Mouse (Mus musculus) embryonic facial prominence, embryonic 13.5 days (tissue): ENCODE measurements around the gene Zap70. TPM values are rescaled to one million over a fixed set of nuclear protein-coding genes. Genes with fewer than 3 reads are reported as not detected.

Source experiments
- ATAC-seq: fragments of 200-750 bp; cut with Nextera tagmentation; 2 replicates; pipeline ENCODE4 v1.8.0; 2017; ENCODE audit warnings: low read depth; ENCODE audit not compliant: insufficient number of reproducible peaks, insufficient read depth, low FRiP score, low TSS enrichment
- H3K27ac ChIP-seq: fragments of 300-500 bp; sonication (generic); 2 replicates; pipeline ENCODE4 v1.5.1; 2015; ENCODE audit warnings: moderate library complexity, mild to moderate bottlenecking, inconsistent platforms
- H3K27me3 ChIP-seq: fragments of 300-500 bp; sonication (generic); 2 replicates; pipeline ENCODE4 v1.6.1; 2015; ENCODE audit warnings: mild to moderate bottlenecking, inconsistent platforms
- H3K36me3 ChIP-seq: fragments of 300-500 bp; sonication (generic); 2 replicates; pipeline ENCODE4 v1.6.1; 2015; ENCODE audit warnings: mild to moderate bottlenecking, inconsistent platforms
- H3K4me1 ChIP-seq: fragments of 300-500 bp; sonication (generic); 2 replicates; pipeline ENCODE4 v1.6.1; 2015; ENCODE audit warnings: inconsistent platforms
- H3K4me2 ChIP-seq: fragments of 300-500 bp; sonication (generic); 2 replicates; pipeline ENCODE4 v1.6.1; 2015; ENCODE audit warnings: moderate library complexity, mild to moderate bottlenecking, inconsistent platforms
- H3K4me3 ChIP-seq: fragments of 300-500 bp; sonication (generic); 2 replicates; pipeline ENCODE4 v1.5.1; 2015; ENCODE audit warnings: mild to moderate bottlenecking, inconsistent platforms
- H3K9ac ChIP-seq: fragments of 300-500 bp; sonication (generic); 2 replicates; pipeline ENCODE4 v1.6.1; 2015; ENCODE audit warnings: mild to moderate bottlenecking, inconsistent platforms
- H3K9me3 ChIP-seq: fragments of 300-500 bp; sonication (generic); 2 replicates; pipeline ENCODE4 v1.6.1; 2016; ENCODE audit warnings: inconsistent platforms
- WGBS: fragments of 180-500 bp; shearing (Covaris S2); methylation state at CpG from one replicate; pipeline ENCODE4 v1.1.7; 2015; ENCODE audit warnings: mixed read lengths; 5-methylcytosine and 5-hydroxymethylcytosine counted together
- polyA plus RNA-seq: library from polyadenylated mRNA; unstranded; fragments of >200 nt; fragmentation: Nextera tagmentation; extraction: Ambion mirVana; gene quantifications from 2 replicates; pipeline ENCODE4 v1.2.1, GENCODE M21; 2015

Zap70 gene
- polyA plus RNA-seq, 1 experiment from 2014 or later = 0.62 TPM

DNA sequence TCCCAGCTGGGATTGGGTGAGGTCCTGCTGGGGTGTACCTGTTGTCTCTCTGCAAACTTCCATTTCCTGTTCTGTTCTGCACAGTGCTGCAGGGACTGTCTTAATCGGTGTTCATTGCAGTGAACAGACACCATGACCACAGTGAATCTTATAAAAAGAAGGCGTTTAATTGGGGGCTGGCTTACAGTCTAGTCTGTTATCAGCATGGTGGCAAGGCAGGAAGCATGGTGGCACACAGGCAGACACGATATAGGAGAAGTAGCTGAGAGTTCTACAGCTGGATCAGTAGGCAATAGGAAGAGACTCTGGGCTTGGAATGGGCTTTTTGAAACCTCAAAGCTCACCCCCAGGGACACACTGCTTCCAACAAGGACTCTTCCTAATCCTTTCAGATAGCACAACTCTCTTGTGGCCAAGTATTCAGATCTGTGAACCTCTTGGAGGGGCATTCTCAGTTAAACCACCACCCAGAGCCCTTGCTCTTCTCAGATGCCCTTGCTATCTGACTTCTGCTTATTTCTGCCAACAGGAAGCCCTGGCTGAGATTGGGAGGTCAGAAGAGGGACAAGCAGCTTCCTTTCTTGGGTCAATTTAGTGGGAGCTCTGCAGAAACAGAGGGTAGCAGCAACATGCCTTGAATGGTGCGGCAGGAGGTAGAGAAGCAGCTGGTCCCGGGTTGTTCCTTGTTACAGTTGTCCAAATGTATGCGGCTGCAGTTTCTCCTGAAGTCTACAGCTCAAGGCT lies 7.5 kb upstream of the Zap70 start:
- Histone ChIP-seq H3K9me3 (no peaks in the 10 kb centered on the region), H3K4me1 (no peaks in the 10 kb centered on the region), H3K27me3 (no peaks in the 10 kb centered on the region), H3K4me2 (no peak overlapping the region), H3K27ac (no peak overlapping the region), H3K9ac (no peak overlapping the region), H3K36me3 (no peaks in the 10 kb centered on the region), H3K4me3 (no peak overlapping the region)
- WGBS = 82% methylated on average over 6 of the region's 6 CpGs
- no peak for ATAC-seq

- Histone ChIP-seq H3K9ac (no peak overlapping the region), H3K27ac (no peak overlapping the region), H3K4me2 (no peak overlapping the region), H3K4me1 (no peaks in the 10 kb centered on the region), H3K9me3 (no peaks in the 10 kb centered on the region), H3K4me3 (no peak overlapping the region), H3K27me3 (no peaks in the 10 kb centered on the region), H3K36me3 (no peaks in the 10 kb centered on the region)
- WGBS = 78% methylated on average over 9 of the region's 9 CpGs
- no peak for ATAC-seq
Measured at GRCm38 (mm10) chr1:36758553-36758952, 3.0 kb upstream of the Zap70 start.

DNA sequence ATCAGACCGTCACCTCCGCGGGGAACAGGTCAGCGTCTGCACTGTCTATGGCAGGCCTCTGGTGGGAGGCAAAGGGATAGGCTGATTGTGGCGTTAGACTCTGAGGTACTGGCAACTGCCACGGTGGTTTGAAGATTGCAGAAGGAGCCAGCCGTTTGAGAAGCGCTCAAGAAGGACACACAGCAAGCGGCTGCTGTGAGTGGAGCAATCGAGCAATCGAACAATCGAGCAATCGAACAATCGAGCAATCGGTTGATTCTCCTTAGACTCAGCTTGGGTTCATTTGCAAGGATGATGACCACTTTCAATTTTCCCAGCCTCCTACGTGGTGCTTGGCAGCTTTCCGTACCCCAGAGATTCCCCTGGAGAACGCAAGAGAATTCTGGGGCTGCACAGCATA lies 2.5 kb upstream of the Zap70 start:
- Histone ChIP-seq H3K27ac (no peak overlapping the region), H3K4me1 (no peaks in the 10 kb centered on the region), H3K27me3 (no peaks in the 10 kb centered on the region), H3K4me3 (no peak overlapping the region), H3K9me3 (no peaks in the 10 kb centered on the region), H3K9ac (no peak overlapping the region), H3K4me2 (no peak overlapping the region), H3K36me3 (no peaks in the 10 kb centered on the region)
- WGBS = 85% methylated on average over 18 of the region's 18 CpGs
- no peak for ATAC-seq

DNA sequence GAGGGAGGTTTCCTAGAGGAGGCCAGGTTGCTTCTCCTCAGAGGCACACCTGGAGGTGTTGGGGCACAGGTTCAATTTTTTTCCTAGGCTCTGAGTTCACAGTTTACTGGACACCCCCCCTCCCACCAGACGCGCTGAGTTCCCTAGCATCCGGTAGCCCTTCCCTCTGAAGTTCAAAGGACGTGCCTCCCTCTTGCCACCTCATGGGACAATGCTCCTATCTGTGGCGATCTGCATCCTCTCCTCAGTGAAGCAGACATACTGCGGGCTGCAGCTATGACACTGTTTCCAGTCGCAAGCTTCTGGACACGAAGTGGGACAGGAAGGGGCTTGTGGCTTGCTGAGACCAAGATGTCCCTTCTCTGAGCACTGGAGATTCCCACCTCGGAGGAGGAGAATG lies 1.2 kb upstream of the Zap70 start:
- Histone ChIP-seq H3K4me3 (no peak overlapping the region), H3K4me2 (no peak overlapping the region), H3K9me3 (no peaks in the 10 kb centered on the region), H3K27ac (no peak overlapping the region), H3K4me1 (no peaks in the 10 kb centered on the region), H3K27me3 (no peaks in the 10 kb centered on the region), H3K9ac (no peak overlapping the region), H3K36me3 (no peaks in the 10 kb centered on the region)
- no peak for ATAC-seq
- WGBS = 82% methylated on average over 9 of the region's 9 CpGs

DNA sequence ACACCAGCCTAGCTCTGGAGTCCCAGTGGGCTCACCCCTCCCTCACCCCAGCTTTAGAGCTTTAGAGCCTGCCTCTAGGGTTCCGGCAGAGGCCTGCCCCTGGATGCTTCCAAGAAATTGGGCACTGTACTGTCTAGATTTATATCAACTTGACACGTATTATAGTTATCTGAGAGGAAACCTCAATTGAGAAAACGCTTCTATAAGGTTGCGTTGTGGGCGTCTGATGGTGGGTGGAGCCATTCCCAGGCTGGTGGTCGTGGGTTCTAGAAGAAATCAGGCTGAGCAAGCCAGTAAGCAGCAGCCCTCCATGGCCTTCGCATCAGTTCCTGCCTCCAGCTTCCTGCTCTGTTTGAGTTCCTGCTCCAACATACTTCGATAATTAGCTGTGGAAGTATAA lies 537 bp upstream of the Zap70 start:
- WGBS = 81% methylated on average over 8 of the region's 8 CpGs
- no peak for ATAC-seq
- Histone ChIP-seq H3K27me3 (no peaks in the 10 kb centered on the region), H3K27ac (no peak overlapping the region), H3K9me3 (no peaks in the 10 kb centered on the region), H3K4me3 (no peak overlapping the region), H3K9ac (no peak overlapping the region), H3K36me3 (no peaks in the 10 kb centered on the region), H3K4me2 (no peak overlapping the region), H3K4me1 (no peaks in the 10 kb centered on the region)

GRCm38 (mm10) chr1:36766431-36767205 lies 5.0 kb downstream of the Zap70 start:
- peaks cover 18% of the 10 kb centered on the region for H3K4me1 ChIP-seq
- H3K36me3 ChIP-seq = no peaks in the 10 kb centered on the region
- H3K4me2 ChIP-seq = no peak overlapping the region
- peaks cover 21% of the 10 kb centered on the region for H3K27me3 ChIP-seq
- no peak overlapping the region for H3K4me3 ChIP-seq
- 36% methylated on average over 4 of the region's 4 CpGs for WGBS
- H3K9me3 ChIP-seq = no peaks in the 10 kb centered on the region
- H3K9ac ChIP-seq = 0 out of 2 replicates have a peak overlapping the region, but pooled peaks have one; percentile 6
- no peak for ATAC-seq
- peak overlapping the region; percentile 44; the same call in 1 of the 2 replicates for H3K27ac ChIP-seq

- Histone ChIP-seq H3K9ac (no peak overlapping the region), H3K9me3 (no peaks in the 10 kb centered on the region), H3K4me1 (peaks cover 18% of the 10 kb centered on the region), H3K27me3 (peaks cover 24% of the 10 kb centered on the region), H3K36me3 (no peaks in the 10 kb centered on the region), H3K4me3 (no peak overlapping the region), H3K27ac (no peak overlapping the region), H3K4me2 (no peak overlapping the region)
- WGBS = 46% methylated on average over 10 of the region's 10 CpGs
- no peak for ATAC-seq
Measured at GRCm38 (mm10) chr1:36767321-36767720, 5.7 kb downstream of the Zap70 start.

- 56% methylated on average over 5 of the region's 5 CpGs for WGBS
- H3K9ac ChIP-seq = no peak overlapping the region
- no peak for ATAC-seq
- no peak overlapping the region for H3K27ac ChIP-seq
- H3K36me3 ChIP-seq = no peaks in the 10 kb centered on the region
- H3K9me3 ChIP-seq = no peaks in the 10 kb centered on the region
- H3K4me1 ChIP-seq = peaks cover 18% of the 10 kb centered on the region
- H3K4me3 ChIP-seq = no peak overlapping the region
- H3K27me3 ChIP-seq = peaks cover 24% of the 10 kb centered on the region
- no peak overlapping the region for H3K4me2 ChIP-seq
Measured at GRCm38 (mm10) chr1:36768786-36769185, 7.2 kb downstream of the Zap70 start.

DNA sequence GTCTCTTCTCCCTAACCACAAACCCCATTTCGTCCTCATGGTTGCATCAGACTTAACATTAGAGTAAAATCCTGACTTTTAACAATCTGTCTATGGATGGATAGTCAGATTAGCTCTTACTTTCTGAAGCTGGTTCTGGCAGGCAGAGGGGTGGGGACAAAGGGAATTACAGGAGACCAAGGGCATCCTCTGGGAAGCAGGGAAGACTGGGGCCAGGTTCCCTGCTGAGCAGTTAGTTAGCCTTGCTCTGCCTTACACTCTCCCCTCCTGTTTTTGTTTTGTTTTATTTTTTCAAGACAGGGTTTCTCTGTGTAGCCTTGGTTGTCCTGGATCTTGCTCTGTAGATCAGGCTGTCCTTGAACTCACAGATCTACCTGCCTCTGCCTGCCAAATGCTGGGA lies 8.4 kb downstream of the Zap70 start:
- H3K9me3 ChIP-seq = no peaks in the 10 kb centered on the region
- H3K4me1 ChIP-seq = peaks cover 18% of the 10 kb centered on the region
- 91% methylated on average over 1 of the region's 1 CpGs for WGBS
- H3K36me3 ChIP-seq = no peaks in the 10 kb centered on the region
- H3K4me3 ChIP-seq = no peak overlapping the region
- H3K9ac ChIP-seq = no peak overlapping the region
- H3K27me3 ChIP-seq = peaks cover 24% of the 10 kb centered on the region
- no peak overlapping the region for H3K4me2 ChIP-seq
- no peak for ATAC-seq
- no peak overlapping the region for H3K27ac ChIP-seq

DNA sequence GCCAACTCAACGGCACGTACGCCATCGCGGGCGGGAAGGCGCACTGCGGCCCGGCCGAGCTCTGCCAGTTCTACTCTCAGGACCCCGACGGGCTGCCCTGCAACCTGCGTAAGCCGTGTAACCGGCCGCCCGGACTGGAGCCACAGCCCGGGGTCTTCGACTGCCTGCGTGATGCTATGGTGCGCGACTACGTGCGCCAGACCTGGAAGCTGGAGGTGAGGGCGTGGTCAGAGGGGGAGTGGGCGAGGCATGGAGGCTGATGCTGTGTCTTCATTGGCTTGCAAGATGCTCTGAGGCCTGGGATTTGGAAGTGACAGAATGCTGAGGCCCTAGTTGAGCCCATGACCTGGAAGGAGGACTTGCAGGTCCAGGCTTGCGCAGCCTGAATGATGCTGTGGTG lies 9.4 kb downstream of the Zap70 start:
- Histone ChIP-seq H3K27ac (no peak overlapping the region), H3K9me3 (no peaks in the 10 kb centered on the region), H3K4me2 (peak overlapping the region; percentile 59), H3K4me3 (peak overlapping the region; percentile 33), H3K9ac (no peak overlapping the region), H3K36me3 (no peaks in the 10 kb centered on the region), H3K27me3 (peaks cover 24% of the 10 kb centered on the region), H3K4me1 (peaks cover 18% of the 10 kb centered on the region)
- 11% methylated on average over 27 of the region's 27 CpGs for WGBS
- no peak for ATAC-seq

DNA sequence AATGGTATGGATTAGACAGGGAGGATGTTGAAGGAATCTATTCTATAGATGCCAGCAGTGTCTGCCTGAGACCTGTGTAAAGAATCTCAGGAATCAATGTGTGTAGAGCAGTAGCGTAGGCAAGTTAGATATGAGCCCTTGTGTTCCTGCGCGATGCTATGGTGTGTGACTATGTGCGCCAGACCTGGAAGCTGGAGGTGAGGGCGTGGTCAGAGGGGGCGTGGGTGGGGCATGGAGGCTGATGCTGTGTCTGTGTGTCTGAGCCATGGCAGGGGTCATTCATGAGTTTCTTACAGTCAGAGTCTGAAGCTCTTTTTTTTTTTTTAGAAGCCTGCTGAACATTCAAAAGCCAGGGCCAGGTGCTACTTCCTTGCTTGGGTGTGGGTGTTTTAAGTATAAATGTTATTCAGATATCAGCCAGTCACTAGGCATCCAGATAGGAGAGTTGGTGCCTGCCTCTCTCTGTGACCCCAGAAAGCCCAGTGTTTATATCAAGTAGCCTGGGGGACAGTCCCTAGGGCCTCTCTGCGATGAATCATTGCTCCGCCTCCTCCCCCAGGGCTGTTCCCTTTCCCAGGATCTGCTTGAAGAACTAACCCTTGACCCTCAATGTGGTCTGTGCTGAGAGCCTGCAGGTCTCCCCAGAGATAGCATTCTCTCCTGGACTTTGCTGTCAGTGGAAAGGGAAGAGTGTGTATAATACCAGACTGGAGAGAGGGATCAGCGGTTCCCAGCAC lies 10.8 kb downstream of the Zap70 start:
- H3K4me1 ChIP-seq = peaks cover 7% of the 10 kb centered on the region
- H3K4me3 ChIP-seq = no peak overlapping the region
- peaks cover 24% of the 10 kb centered on the region for H3K27me3 ChIP-seq
- 86% methylated on average over 9 of the region's 9 CpGs for WGBS
- H3K36me3 ChIP-seq = no peaks in the 10 kb centered on the region
- no peaks in the 10 kb centered on the region for H3K9me3 ChIP-seq
- H3K9ac ChIP-seq = no peak overlapping the region
- no peak for ATAC-seq
- H3K4me2 ChIP-seq = no peak overlapping the region
- H3K27ac ChIP-seq = no peak overlapping the region
